Mouse (Mus musculus) heart, adult 2 months (tissue): ENCODE results near the gene Gabrb3.
"Not testable (repeated sequence)": the region's sequence is repeated elsewhere in the genome, so short reads cannot be mapped to it uniquely, and the experiment has no call there.

Experiments
- CTCF ChIP-seq: fragments of 200-600 bp; IDR thresholded peaks from 2 replicates; pipeline ENCODE4 v1.8.1; 2022; ENCODE audit warnings: antibody characterized with exemption, mild to moderate bottlenecking, moderate library complexity
- EP300 ChIP-seq: fragments of 200-500 bp; IDR thresholded peaks from 2 replicates; pipeline ENCODE4 v1.6.1; 2011; ENCODE audit warnings: low read depth, low read length, control low read depth; ENCODE audit not compliant: insufficient read depth
- POLR2A ChIP-seq: fragments of 200-500 bp; IDR thresholded peaks from 2 replicates; pipeline ENCODE4 v1.6.1; 2011; ENCODE audit warnings: mild to moderate bottlenecking, low read depth, low read length, control low read depth; ENCODE audit not compliant: insufficient read depth

DNA sequence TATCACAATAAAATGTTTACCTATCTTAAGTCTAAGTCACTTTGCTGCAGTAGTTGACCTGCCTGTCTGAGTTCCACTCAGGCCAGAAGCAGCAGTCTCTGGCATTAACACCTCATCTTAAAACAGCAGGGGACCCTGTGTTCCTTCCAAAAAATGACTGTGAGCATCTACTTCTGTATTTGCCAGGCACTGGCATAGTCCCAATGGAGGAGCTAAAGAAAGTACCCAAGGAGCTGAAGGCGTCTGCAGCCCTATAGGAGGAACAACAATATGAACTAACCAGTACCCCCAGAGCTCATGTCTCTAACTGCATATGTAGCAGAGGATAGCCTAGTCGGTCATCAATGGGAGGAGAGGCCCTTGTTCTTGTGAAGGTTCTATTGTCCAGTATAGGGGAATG, 366.6 kb downstream of the Gabrb3 start:
- TF ChIP-seq CTCF, POLR2A, EP300: not testable (repeated sequence)
